Mouse (Mus musculus): ENCODE results near the gene Rasal2.

GRCm38 (mm10) chr1:157092622-157093021, 319.8 kb downstream of the Rasal2 start:
- TF ChIP-seq ZC3H11A (IDR thresholded peaks at IDR 0.05; ENCODE audit: borderline replicate concordance, low read depth, low read length) (no peak), HCFC1 (IDR thresholded peaks at IDR 0.05; ENCODE audit: borderline replicate concordance, insufficient read depth, low read length) (no peak), MAFK (IDR thresholded peaks at IDR 0.05; ENCODE audit: insufficient read depth, low read depth, low read length) (no peak), CHD2 (IDR thresholded peaks at IDR 0.05; ENCODE audit: low read depth, low read length) (no peak)
